Mouse (Mus musculus) hindbrain, postnatal 0 days (tissue): ENCODE data around the gene Ctso. TPM values are rescaled to one million over a fixed set of nuclear protein-coding genes. Genes with fewer than 3 reads are reported as not detected.

Experiments
- ATAC-seq: fragments of 200-750 bp; cut with Nextera tagmentation; 2 replicates; pipeline ENCODE4 v1.8.0; 2017; ENCODE audit warnings: mild to moderate bottlenecking, moderate TSS enrichment, moderate library complexity
- DNase-seq: peaks from one replicate; pipeline ENCODE4 v3.0.0-alpha.2; 2015; ENCODE audit warnings: low spot score
- H3K27ac ChIP-seq: fragments of 300-500 bp; sonication (generic); 2 replicates; pipeline ENCODE4 v1.5.1; 2014; ENCODE audit warnings: mild to moderate bottlenecking
- H3K27me3 ChIP-seq: fragments of 300-500 bp; sonication (generic); 2 replicates; pipeline ENCODE4 v1.6.1; 2014; ENCODE audit warnings: low read length, mixed read lengths; ENCODE audit not compliant: insufficient read depth
- H3K36me3 ChIP-seq: fragments of 300-500 bp; sonication (generic); 2 replicates; pipeline ENCODE4 v1.6.1; 2014; ENCODE audit warnings: low read length, mixed read lengths; ENCODE audit not compliant: insufficient read depth
- H3K4me1 ChIP-seq: fragments of 300-500 bp; sonication (generic); 2 replicates; pipeline ENCODE4 v1.6.1; 2014; ENCODE audit warnings: antibody characterized with exemption, low read length, mixed read lengths; ENCODE audit not compliant: insufficient read depth
- H3K4me2 ChIP-seq: fragments of 300-500 bp; sonication (generic); 2 replicates; pipeline ENCODE4 v1.6.1; 2014; ENCODE audit warnings: low read depth, mild to moderate bottlenecking, low read length, moderate library complexity, mixed read lengths
- H3K4me3 ChIP-seq: fragments of 300-500 bp; sonication (generic); 2 replicates; pipeline ENCODE4 v1.5.1; 2014; ENCODE audit warnings: low read length
- H3K9ac ChIP-seq: fragments of 300-500 bp; sonication (generic); replicated peaks from 2 replicates; pipeline ENCODE4 v1.6.1; 2014; ENCODE audit warnings: mild to moderate bottlenecking, low read length, moderate library complexity, mixed read lengths
- H3K9me3 ChIP-seq: fragments of 300-500 bp; sonication (generic); 2 replicates; pipeline ENCODE4 v1.6.1; 2016; ENCODE audit warnings: low read length, mixed read lengths
- CTCF ChIP-seq: IDR thresholded peaks from 2 replicates; pipeline ENCODE4 v1.5.1; 2016; ENCODE audit warnings: antibody characterized with exemption, control low read depth, low read depth
- WGBS: fragments of 180-500 bp; shearing (Covaris S2); extraction: QIAGEN DNeasy Blood & Tissue Kit; methylation state at CpG from one replicate; pipeline ENCODE4 v1.1.7; 2014; 5-methylcytosine and 5-hydroxymethylcytosine counted together
- polyA plus RNA-seq: library from polyadenylated mRNA; unstranded; fragments of >200 nt; fragmentation: Nextera tagmentation; extraction: Ambion mirVana; gene quantifications from 2 replicates; pipeline ENCODE4 v1.2.1, GENCODE M21; 2015
- total RNA-seq: library from RNA; depleted of rRNA; stranded (reverse); fragments of >200 nt; gene quantifications from 2 replicates; pipeline ENCODE4 v1.2.3, GENCODE M21; 2014

Ctso gene
- total and polyA plus RNA-seq, 2 experiments from 2014 or later: 15.4 to 23.6 TPM

DNA sequence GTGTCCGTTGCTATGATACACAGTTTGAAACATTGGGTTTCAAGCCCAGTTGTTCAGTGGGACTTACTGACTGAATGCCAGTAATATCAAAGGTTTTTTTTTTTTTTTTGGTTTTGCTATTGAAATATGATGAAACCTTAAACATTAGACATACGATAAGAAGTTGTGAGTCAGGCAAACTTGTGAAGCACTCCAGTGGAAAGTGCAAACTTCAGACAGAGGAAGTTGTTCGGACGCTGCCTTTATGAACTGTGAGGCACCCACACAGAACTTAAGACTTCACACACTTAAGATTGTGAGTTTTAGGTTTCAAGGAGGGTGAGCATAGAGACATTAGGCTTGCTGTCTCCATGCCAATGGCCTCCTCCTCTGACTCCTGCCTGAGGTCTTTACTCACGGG, 49.2 kb downstream of the Ctso start:
- WGBS: 81% methylated on average over 5 of the region's 5 CpGs
- no peak overlapping the region for H3K27ac ChIP-seq
- TF ChIP-seq CTCF: no peak
- no peak for ATAC-seq
- H3K4me2 ChIP-seq: no peak overlapping the region
- no peak overlapping the region for H3K9ac ChIP-seq
- H3K36me3 ChIP-seq: no peaks in the 10 kb centered on the region
- DNase-seq: no peak
- no peaks in the 10 kb centered on the region for H3K9me3 ChIP-seq
- H3K27me3 ChIP-seq: no peaks in the 10 kb centered on the region
- no peaks in the 10 kb centered on the region for H3K4me1 ChIP-seq
- H3K4me3 ChIP-seq: no peak overlapping the region

DNA sequence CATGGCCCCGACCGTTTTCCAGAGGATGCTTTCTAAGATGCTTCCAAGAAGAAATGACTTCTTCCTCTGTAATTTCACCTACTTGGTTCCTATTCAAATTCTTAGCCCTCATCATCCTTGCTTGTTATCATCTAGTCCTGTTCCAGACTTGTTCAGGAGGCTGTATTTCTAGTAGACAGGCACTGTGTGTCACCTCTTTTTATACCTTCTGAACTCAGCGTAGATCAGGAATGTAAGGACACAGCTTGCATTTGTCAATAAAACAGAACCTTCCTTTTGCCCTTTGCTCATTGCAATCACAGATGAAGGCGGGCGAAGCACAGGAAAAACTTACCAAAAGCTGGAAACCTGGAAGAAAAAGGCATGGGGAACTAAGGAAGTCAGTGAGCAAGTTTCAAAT, 49.6 kb downstream of the Ctso start, which contains the start of gene Asic5:
Gene Asic5, plus strand, starts transcription at position 301 of the 400 bp plus-strand sequence.
- Histone ChIP-seq H3K27ac (no peak within 1 kb of the TSS), H3K4me1 (no peaks in the 10 kb centered on the region), H3K27me3 (no peaks in the 10 kb centered on the region), H3K4me3 (no peak within 1 kb of the TSS), H3K36me3 (no peaks in the 10 kb centered on the region), H3K4me2 (no peak within 1 kb of the TSS), H3K9me3 (no peaks in the 10 kb centered on the region), H3K9ac (no peak within 1 kb of the TSS)
- no peak for ATAC-seq
- WGBS: 93% methylated on average over 5 of the region's 5 CpGs
- DNase-seq: no peak
- no peak for TF ChIP-seq CTCF

DNA sequence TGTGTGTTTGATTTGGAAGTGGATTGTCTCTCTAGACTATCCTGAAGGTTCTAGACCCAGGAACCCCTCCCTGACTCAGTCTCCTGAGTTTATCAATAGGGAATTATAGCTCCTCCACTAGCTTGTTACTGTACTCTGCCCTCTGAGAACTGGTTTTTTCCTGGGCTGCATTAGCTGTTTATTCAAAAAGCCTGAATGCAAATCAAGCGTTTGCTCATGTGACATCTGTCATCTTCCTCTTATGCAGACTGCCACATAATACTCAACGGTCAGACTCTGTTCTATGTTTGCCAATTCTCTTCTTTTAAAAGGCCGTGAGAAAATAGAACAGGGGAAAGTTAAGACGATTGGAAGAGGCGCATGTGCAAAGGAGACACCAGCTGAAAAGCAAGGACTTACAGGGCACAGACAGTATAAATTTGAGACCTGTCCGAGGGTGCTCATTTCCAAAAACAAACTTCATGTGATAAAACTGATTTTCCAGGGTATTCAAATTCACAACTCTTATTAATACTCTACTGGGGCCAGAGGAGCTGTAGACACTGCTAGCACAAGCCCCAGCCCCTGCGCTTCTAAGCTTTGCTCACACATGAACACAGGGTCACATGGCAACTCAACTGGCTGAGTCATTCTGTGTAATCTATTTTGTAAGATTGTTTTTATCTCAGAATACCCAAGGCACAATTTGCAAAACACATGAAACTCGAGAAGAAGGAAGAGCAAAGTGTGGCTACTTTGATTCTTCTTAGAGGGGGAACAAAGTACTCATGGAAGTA, 50.9 kb downstream of the Ctso start:
- no peak overlapping the region for H3K4me3 ChIP-seq
- no peaks in the 10 kb centered on the region for H3K27me3 ChIP-seq
- H3K4me1 ChIP-seq: no peaks in the 10 kb centered on the region
- H3K36me3 ChIP-seq: no peaks in the 10 kb centered on the region
- H3K27ac ChIP-seq: no peak overlapping the region
- no peak overlapping the region for H3K9ac ChIP-seq
- no peaks in the 10 kb centered on the region for H3K9me3 ChIP-seq
- H3K4me2 ChIP-seq: no peak overlapping the region
- TF ChIP-seq CTCF: no peak
- DNase-seq: no peak
- WGBS: 70% methylated on average over 8 of the region's 8 CpGs
- ATAC-seq: no peak

DNA sequence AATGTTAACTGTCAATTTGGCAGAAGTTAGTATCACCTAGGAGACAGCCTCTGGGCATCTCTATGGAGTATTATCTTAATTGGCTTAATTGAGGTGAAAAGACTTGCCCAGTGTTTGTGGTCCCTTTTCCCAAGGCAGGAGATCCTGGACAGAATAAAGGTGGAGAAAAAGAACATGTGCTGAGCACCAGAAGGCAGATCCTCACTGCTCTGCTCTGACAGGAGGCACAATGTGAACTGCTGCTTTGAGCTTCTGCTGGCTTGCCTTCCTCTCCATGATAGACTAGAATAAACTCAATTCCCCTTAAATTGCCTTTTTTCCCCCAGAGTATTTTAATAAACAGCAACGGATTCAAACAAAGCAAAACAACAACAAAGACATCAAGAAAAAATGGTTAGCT, 52.7 kb downstream of the Ctso start:
- WGBS: 26% methylated on average over 1 of the region's 1 CpGs
- H3K27me3 ChIP-seq: no peaks in the 10 kb centered on the region
- no peak overlapping the region for H3K4me3 ChIP-seq
- H3K9me3 ChIP-seq: no peaks in the 10 kb centered on the region
- H3K27ac ChIP-seq: no peak overlapping the region
- no peak overlapping the region for H3K9ac ChIP-seq
- H3K4me2 ChIP-seq: no peak overlapping the region
- DNase-seq (no peak), ATAC-seq (no peak)
- no peaks in the 10 kb centered on the region for H3K36me3 ChIP-seq
- TF ChIP-seq CTCF: no peak
- no peaks in the 10 kb centered on the region for H3K4me1 ChIP-seq

DNA sequence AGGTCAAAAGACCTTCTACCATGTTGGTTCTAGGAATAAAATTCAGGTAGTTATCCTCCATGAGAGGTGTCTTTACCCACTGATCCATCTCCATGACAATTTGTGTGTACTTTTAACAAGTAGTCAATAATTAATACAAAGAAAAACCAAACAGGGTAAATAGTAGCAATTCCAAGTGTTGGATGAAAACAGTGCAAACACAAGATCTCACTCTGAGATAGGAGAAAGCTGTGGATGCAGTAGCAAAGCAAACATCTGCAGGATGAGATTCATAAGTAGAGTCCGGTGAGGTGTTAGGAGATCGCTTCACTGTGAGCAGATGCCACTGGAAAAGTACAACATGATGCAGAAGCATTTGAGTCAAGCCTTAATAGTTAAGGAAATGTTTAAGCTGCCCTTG, 53.7 kb downstream of the Ctso start:
- no peak overlapping the region for H3K4me3 ChIP-seq
- 98% methylated on average over 2 of the region's 2 CpGs for WGBS
- no peaks in the 10 kb centered on the region for H3K4me1 ChIP-seq
- H3K27me3 ChIP-seq: no peaks in the 10 kb centered on the region
- H3K4me2 ChIP-seq: no peak overlapping the region
- no peak for ATAC-seq
- no peaks in the 10 kb centered on the region for H3K36me3 ChIP-seq
- no peak overlapping the region for H3K9ac ChIP-seq
- no peak for TF ChIP-seq CTCF
- H3K9me3 ChIP-seq: no peaks in the 10 kb centered on the region
- no peak for DNase-seq
- H3K27ac ChIP-seq: no peak overlapping the region

DNA sequence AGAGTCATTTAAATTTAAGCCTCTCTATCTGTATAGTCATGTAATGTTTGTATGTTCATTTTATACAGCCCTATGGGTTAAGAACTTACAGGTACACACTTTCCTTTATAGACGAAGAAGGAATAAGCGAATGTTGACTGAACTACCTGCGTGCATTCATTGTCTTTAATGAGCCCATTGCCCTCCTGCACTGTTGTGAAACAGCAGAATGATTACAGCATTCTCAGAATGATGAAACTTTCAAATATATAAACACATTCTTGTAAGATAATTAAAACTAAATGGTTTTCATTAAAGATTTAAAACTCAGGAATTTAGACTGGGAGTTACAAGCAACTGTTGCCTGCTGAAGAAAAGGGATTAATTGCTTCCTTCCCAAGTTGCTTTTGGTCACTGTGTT, 55.2 kb downstream of the Ctso start:
- Histone ChIP-seq H3K27ac (no peak overlapping the region), H3K4me2 (no peak overlapping the region), H3K9me3 (no peaks in the 10 kb centered on the region), H3K4me1 (no peaks in the 10 kb centered on the region), H3K4me3 (no peak overlapping the region), H3K36me3 (no peaks in the 10 kb centered on the region), H3K27me3 (no peaks in the 10 kb centered on the region), H3K9ac (no peak overlapping the region)
- DNase-seq: no peak
- no peak for TF ChIP-seq CTCF
- WGBS: 95% methylated on average over 3 of the region's 3 CpGs
- ATAC-seq: no peak

DNA sequence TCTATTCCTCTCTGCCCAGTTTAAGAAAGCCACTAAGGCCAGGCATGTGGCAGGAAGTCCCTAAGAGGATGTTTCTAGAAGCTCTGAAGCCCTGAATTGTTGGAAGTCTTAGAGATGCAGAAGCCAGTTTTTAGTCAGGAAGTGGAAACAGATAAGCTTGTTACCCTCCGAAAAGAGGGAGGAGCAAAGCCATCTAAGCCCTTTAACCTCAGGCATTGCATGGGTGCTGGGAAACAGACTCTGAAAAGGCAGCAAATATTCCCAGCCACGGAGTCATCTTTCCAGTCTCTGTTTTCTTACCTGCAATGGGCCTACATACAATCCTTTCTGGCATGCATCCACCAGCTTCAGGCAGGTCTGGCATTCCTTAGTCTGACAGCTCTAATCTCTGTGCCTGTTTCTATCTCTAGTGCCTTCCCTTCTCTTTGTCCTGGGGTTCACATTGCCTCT, 57.3 kb downstream of the Ctso start:
- no peak for DNase-seq
- 56% methylated on average over 2 of the region's 2 CpGs for WGBS
- no peak for ATAC-seq
- Histone ChIP-seq H3K4me3 (no peak overlapping the region), H3K27ac (no peak overlapping the region), H3K27me3 (no peaks in the 10 kb centered on the region), H3K9ac (no peak overlapping the region), H3K4me2 (no peak overlapping the region), H3K4me1 (no peaks in the 10 kb centered on the region), H3K9me3 (no peaks in the 10 kb centered on the region), H3K36me3 (no peaks in the 10 kb centered on the region)
- TF ChIP-seq CTCF: no peak
